Mouse (Mus musculus) hematopoietic stem cell, adult 5-6 weeks (primary cell): ENCODE results near the gene Anks4b. TPM values are rescaled to one million over a fixed set of nuclear protein-coding genes. Genes with fewer than 3 reads are reported as not detected.

Experiments
- ATAC-seq, 2 experiments: fragments of 125-278 bp in 1 of 2; replicated peaks in 1 of 2; 2 replicates each; pipeline ENCODE4 v1.8.0; 2016 to 2017; ENCODE audit warnings: inconsistent platforms in 2 of 2, mild to moderate bottlenecking in 2 of 2, moderate number of reproducible peaks in 2 of 2, low read depth in 1 of 2, moderate TSS enrichment in 1 of 2; ENCODE audit not compliant: low FRiP score in 2 of 2, poor library complexity in 2 of 2, severe bottlenecking in 2 of 2, insufficient read depth in 1 of 2, low TSS enrichment in 1 of 2
- total RNA-seq: library from RNA; stranded (forward); fragments of 172-1452, 232-1000 nt; gene quantifications from 2 replicates; pipeline ENCODE4 v1.2.3, GENCODE M21; 2017

The Anks4b gene
- total RNA-seq, 1 experiment from 2014 or later, result not detected

DNA sequence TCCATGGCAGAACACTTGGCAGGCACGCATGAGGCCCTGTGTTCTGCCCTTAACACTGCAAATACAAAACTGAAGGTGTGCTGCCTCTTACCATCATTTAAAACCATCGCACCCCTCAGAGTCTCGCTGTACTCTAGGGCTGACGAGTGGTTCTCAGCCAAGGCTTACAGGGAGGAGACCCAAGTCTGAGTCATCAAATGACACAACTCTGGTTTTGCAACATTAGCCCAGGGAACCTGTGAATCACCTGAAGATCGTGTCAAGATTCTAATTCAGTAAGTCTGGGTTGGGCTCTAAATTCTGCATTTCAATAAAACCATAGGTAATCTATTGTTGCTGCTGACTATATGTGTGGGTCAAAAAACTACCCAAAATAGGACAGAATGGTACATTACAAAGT, 6.9 kb downstream of the Anks4b start:
- ATAC-seq, result no peak

- no peak for ATAC-seq
These were observed 8.0 kb downstream of the Anks4b start for GRCm38 (mm10) chr7:120181401-120182230.

DNA sequence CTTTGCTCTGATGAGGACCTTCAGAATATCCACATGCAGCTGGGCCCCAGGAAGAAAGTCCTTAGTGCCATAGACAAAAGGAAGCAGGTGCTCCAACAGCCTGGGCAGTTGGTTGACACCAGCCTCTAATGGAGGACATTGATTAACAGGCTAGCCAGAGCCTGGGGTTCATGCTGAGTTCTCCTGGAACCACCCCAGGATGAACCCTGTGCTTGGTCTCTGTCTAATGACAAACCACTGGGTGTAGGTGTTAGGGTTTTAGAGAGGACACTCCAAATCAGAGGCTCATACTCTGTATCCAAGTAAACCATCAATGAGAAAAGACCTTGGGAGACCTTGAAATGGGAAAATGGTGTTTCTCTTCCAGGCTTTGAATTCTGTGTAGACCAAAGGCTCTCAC, 9.2 kb downstream of the Anks4b start:
- ATAC-seq, result no peak

DNA sequence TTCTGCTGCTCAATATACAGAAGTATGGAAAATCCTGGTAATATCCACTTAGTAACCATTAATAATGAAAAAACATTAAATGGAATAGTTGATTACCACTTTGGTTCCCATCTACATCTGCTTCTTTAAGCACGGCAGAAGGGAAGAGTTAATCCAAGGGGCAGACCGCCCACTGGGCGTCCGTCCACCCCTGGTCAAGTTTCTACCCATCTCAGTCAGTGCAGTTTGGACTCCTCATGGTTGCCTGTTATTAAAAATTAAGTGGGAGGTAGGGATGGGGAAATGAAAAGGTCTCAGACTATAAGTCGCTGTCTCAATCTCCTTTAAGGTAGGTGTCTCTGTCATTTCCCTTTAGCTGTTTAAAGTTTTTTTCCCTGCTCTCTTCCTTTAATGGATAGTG, 15.3 kb downstream of the Anks4b start:
- no peak for ATAC-seq

DNA sequence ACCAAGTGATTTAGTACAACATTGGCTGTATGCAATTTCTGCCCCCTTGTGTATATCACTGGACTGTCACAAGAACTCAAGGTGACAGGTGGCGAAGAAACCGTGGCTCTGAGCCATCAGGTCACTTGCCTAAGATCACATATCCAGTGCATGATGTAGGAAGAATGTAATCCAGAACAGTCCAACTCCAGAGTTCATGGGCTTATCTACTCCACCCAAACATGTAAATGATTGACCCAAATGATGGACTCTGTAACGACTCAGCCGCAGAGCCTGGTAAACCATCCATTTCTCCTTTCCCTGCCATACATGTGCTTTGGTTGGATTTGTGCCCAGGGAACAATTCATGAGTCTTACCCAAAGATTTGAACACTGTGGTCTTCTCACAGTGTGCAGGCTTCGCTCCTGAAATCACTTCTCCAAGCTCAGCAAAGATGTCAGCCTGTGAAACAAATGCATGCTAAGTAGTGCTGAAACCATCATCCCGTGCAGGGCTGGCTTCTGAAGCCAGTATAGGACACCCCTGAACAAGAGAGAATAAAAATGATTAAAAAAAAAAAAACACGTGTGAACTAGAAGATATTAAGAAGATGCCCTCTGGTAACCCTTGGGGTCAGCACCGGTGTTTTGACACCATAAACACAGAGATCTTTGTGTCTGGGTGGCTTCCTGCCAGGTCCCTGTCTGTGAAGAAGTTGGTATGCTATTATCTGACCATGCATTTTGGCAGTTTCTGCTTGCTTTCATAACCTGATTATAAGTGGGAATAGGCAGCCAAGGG, 15.9 kb downstream of the Anks4b start:
- no peak for ATAC-seq

DNA sequence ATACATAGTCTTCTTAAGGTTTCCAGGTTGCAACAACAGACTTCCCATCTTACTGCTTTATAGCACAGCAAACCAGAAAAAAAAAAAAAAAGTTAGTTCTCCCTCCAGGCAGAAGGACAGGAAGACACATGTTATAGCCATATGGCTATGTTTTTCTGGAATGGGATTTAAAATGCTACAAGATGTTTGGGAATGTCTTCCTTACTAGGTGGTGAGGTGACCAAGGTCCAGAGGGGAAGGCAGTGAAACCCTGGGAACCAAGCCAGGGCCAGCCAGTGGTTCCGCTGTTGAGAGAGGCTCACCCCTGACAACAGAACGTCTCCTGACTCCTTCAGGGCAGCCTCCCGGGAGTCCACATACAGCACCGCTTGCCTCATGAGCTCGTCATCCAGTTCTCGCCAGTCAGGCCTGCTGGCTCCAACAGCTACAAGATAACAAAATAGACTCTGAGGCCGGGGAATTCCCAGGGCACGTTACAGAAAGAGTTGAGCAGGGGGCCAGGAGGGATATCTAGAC, 16.6 kb downstream of the Anks4b start:
- no peak for ATAC-seq

- no peak for ATAC-seq
These were observed 18.5 kb downstream of the Anks4b start for GRCm38 (mm10) chr7:120192207-120192606.

GRCm38 (mm10) chr7:120192816-120193215, 19.2 kb downstream of the Anks4b start:
- no peak for ATAC-seq

DNA sequence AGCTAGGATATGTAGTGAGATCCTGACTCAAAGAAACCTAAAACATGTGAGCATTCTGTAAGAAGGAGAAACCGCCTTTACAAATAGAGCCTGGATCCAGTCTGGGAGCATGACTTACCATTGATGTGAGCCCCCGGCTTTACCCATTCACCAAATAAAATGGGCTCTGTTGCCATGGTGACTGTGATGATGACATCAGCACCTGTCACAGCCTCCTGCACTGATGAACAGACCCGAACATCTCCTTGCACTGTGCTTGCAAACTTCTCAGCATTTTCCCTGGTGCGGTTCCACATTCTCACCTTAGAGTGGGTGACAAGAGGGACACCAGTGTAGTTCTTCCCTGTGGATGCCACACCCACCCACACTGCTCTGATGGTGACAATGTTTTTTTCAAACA, 21.5 kb downstream of the Anks4b start:
- ATAC-seq, result no peak

- ATAC-seq, result no peak
These were observed 27.6 kb downstream of the Anks4b start for GRCm38 (mm10) chr7:120201231-120201744.

- ATAC-seq, result no peak
These were observed 28.1 kb downstream of the Anks4b start, which contains the start of gene Crym for GRCm38 (mm10) chr7:120201771-120202170. Gene Crym, minus strand, starts transcription at chr7:120202111.

GRCm38 (mm10) chr7:120203789-120204188, 30.1 kb downstream of the Anks4b start, which contains the start of gene Abca14:
Gene Abca14, plus strand, starts transcription at chr7:120203961.
- peak; percentile 32 to 52; a peak in 3 of 4 replicates for ATAC-seq

GRCm38 (mm10) chr7:120205989-120206388, 32.3 kb downstream of the Anks4b start:
- ATAC-seq, result no peak

DNA sequence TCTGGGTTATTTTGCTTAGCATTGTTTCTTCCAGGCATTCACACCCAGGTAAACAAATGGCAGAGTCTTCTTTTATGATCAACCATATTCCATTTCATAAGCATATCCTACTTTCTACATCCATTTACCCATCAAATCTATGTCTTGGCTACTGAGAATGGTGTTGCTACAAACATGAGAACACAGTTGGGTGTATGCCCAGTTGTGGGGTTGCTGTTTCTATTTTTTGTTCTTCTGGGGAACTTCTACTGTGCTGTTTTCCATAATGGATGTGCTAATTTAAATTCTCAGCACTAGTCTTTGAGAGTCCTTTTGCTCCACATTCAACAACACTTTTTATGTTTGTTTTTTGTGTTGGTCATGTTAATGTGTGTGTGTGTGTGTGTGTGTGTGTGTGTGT, 54.9 kb downstream of the Anks4b start:
- no peak for ATAC-seq

Other genes with a start within 250 kb of the Anks4b start
- gene Dnah3, start 78.6 kb upstream of the Anks4b start, total RNA-seq, result not detected in 2 replicates
- 12.1 and 256 TPM in 2 replicates for gene Tmem159, start 71.5 kb upstream of the Anks4b start, total RNA-seq
- gene Zp2, start 28.6 kb upstream of the Anks4b start, total RNA-seq, result not detected in 2 replicates
- not detected in 2 replicates for gene Crym, start 28.3 kb downstream of the Anks4b start, total RNA-seq
- not detected in 2 replicates for gene Abca14, start 30.1 kb downstream of the Anks4b start, total RNA-seq
- not detected in 2 replicates for gene Abca15, start 154.8 kb downstream of the Anks4b start, total RNA-seq
- not detected in 2 replicates for gene Abca16, start 235.8 kb downstream of the Anks4b start, total RNA-seq